Mouse (Mus musculus) CH12.LX (cell line): ENCODE results near the gene Ablim1. TPM values are rescaled to one million over a fixed set of nuclear protein-coding genes. Genes with fewer than 3 reads are reported as not detected.

Source experiments
- DNase-seq: peaks from one replicate; pipeline ENCODE4 v3.0.0-alpha.2; 2013; ENCODE audit errors: extremely low read depth
- H3K27ac ChIP-seq: 2 replicates; pipeline ENCODE4 v1.5.1; 2012; ENCODE audit warnings: low read depth, mild to moderate bottlenecking, control low read depth, moderate library complexity; ENCODE audit not compliant: insufficient read depth
- H3K27me3 ChIP-seq: replicated peaks from 2 replicates; pipeline ENCODE3; 2012; ENCODE audit warnings: inconsistent platforms
- H3K36me3 ChIP-seq, 2 experiments: replicated peaks in 1 of 2; 2 replicates each; pipeline versions ENCODE3 to v1.6.1; 2012; ENCODE audit warnings: inconsistent platforms in 1 of 2, low read length in 1 of 2, mild to moderate bottlenecking in 1 of 2, mixed read lengths in 1 of 2, moderate library complexity in 1 of 2; ENCODE audit not compliant: control insufficient read depth in 1 of 2, insufficient read depth in 1 of 2
- H3K4me1 ChIP-seq, 2 experiments: 2 replicates each; pipeline ENCODE4 v1.6.1; 2012; ENCODE audit warnings: inconsistent platforms in 1 of 2, moderate library complexity in 1 of 2; ENCODE audit not compliant: insufficient read depth in 2 of 2, control insufficient read depth in 1 of 2
- H3K4me2 ChIP-seq: 2 replicates; pipeline ENCODE4 v1.6.1; 2012; ENCODE audit warnings: low read depth, mild to moderate bottlenecking, control low read depth; ENCODE audit not compliant: poor library complexity, insufficient read depth, severe bottlenecking
- H3K4me3 ChIP-seq, 3 experiments: fragments of 150-350 bp in 1 of 3; sonication (generic) in 1 of 3; replicated peaks in 1 of 3; 2 replicates each; pipeline versions ENCODE3 to v1.5.1; 2011 to 2012; ENCODE audit warnings: low read depth in 2 of 3, low read length in 2 of 3, mild to moderate bottlenecking in 2 of 3, moderate library complexity in 2 of 3, control low read depth in 1 of 3, improper control_type of control experiment in 1 of 3, inconsistent platforms in 1 of 3, mixed read lengths in 1 of 3; ENCODE audit not compliant: poor library complexity in 1 of 3
- H3K79me2 ChIP-seq: replicated peaks from 2 replicates; pipeline ENCODE4 v1.6.1; 2012; ENCODE audit warnings: mild to moderate bottlenecking, moderate library complexity; ENCODE audit not compliant: control insufficient read depth, poor library complexity, insufficient read depth, severe bottlenecking; ENCODE audit errors: extremely low read depth
- H3K9ac ChIP-seq: 2 replicates; pipeline ENCODE4 v1.6.1; 2012; ENCODE audit warnings: low read depth, mild to moderate bottlenecking, control low read depth, moderate library complexity; ENCODE audit not compliant: insufficient read depth
- H3K9me3 ChIP-seq: replicated peaks from 2 replicates; pipeline ENCODE3; 2012; ENCODE audit warnings: low read length, inconsistent platforms, mixed read lengths
- CHD2 ChIP-seq: IDR thresholded peaks from 2 replicates; pipeline ENCODE4 v1.6.1; 2011; ENCODE audit warnings: low read length, improper control_type of control experiment
- ELF1 ChIP-seq: IDR thresholded peaks from 2 replicates; pipeline ENCODE4 v1.6.1; 2014; ENCODE audit warnings: low read depth, mild to moderate bottlenecking, inconsistent platforms, low read length, improper control_type of control experiment
- GABPA ChIP-seq: IDR thresholded peaks from 2 replicates; pipeline ENCODE4 v1.6.1; 2012; ENCODE audit warnings: low read depth, low read length, improper control_type of control experiment, inconsistent platforms; ENCODE audit not compliant: insufficient replicate concordance
- HCFC1 ChIP-seq: IDR thresholded peaks from 2 replicates; pipeline ENCODE4 v1.6.1; 2012; ENCODE audit warnings: low read depth, mild to moderate bottlenecking, inconsistent platforms, low read length, improper control_type of control experiment
- JUN ChIP-seq: IDR thresholded peaks from 2 replicates; pipeline ENCODE4 v1.6.1; 2011; ENCODE audit warnings: low read depth, mild to moderate bottlenecking, low read length, improper control_type of control experiment, moderate library complexity; ENCODE audit not compliant: insufficient read depth
- JUND ChIP-seq: conservative IDR thresholded peaks from 2 replicates; pipeline ENCODE4 v1.6.1; 2011; ENCODE audit warnings: low read depth, low read length, improper control_type of control experiment
- KAT2A ChIP-seq: IDR thresholded peaks from 2 replicates; pipeline ENCODE4 v1.6.1; 2012; ENCODE audit warnings: low read length, improper control_type of control experiment, inconsistent platforms; ENCODE audit not compliant: insufficient replicate concordance
- MAFK ChIP-seq: IDR thresholded peaks from 2 replicates; pipeline ENCODE4 v1.6.1; 2011; ENCODE audit warnings: low read length, improper control_type of control experiment; ENCODE audit not compliant: insufficient replicate concordance
- MAZ ChIP-seq: IDR thresholded peaks from 2 replicates; pipeline ENCODE4 v1.6.1; 2012; ENCODE audit warnings: low read depth, mild to moderate bottlenecking, inconsistent platforms, low read length, improper control_type of control experiment, moderate library complexity
- NELFE ChIP-seq: IDR thresholded peaks from 2 replicates; pipeline ENCODE4 v1.6.1; 2011; ENCODE audit warnings: low read depth, low read length, improper control_type of control experiment
- PAX5 ChIP-seq: IDR thresholded peaks from 2 replicates; pipeline ENCODE4 v1.6.1; 2012; ENCODE audit warnings: low read length, inconsistent platforms, mixed read lengths
- POLR2A ChIP-seq: IDR thresholded peaks from 2 replicates; pipeline ENCODE4 v1.6.1; 2011; ENCODE audit warnings: low read depth, mild to moderate bottlenecking, improper control_type of control experiment, low read length
- POLR2AphosphoS2 ChIP-seq: IDR thresholded peaks from 2 replicates; pipeline ENCODE4 v1.6.1; 2011; ENCODE audit warnings: low read depth, low read length, improper control_type of control experiment
- RAD21 ChIP-seq: IDR thresholded peaks from 2 replicates; pipeline ENCODE4 v1.6.1; 2011; ENCODE audit warnings: low read depth, mild to moderate bottlenecking, low read length, improper control_type of control experiment, moderate library complexity
- SIN3A ChIP-seq: IDR thresholded peaks from 2 replicates; pipeline ENCODE4 v1.6.1; 2012; ENCODE audit warnings: low read length, improper control_type of control experiment, inconsistent platforms
- UBTF ChIP-seq: IDR thresholded peaks from 2 replicates; pipeline ENCODE4 v1.6.1; 2012; ENCODE audit warnings: low read depth, mild to moderate bottlenecking, inconsistent platforms, low read length, improper control_type of control experiment, moderate library complexity
- USF1 ChIP-seq: IDR thresholded peaks from 2 replicates; pipeline ENCODE4 v1.6.1; 2014; ENCODE audit warnings: low read depth, mild to moderate bottlenecking, inconsistent platforms, low read length, improper control_type of control experiment
- USF2 ChIP-seq: conservative IDR thresholded peaks from 2 replicates; pipeline ENCODE4 v1.6.1; 2011; ENCODE audit warnings: low read depth, low read length, improper control_type of control experiment
- ZC3H11A ChIP-seq: IDR thresholded peaks from 2 replicates; pipeline ENCODE4 v1.6.1; 2012; ENCODE audit warnings: low read depth, mild to moderate bottlenecking, inconsistent platforms, low read length, improper control_type of control experiment
- ZMIZ1 ChIP-seq: IDR thresholded peaks from 2 replicates; pipeline ENCODE4 v1.6.1; 2012; ENCODE audit warnings: low read depth, mild to moderate bottlenecking, inconsistent platforms, low read length, improper control_type of control experiment
- dilution Hi-C: fragments of 300-500 bp; cut with MboI; formaldehyde crosslinking; loops from 2 replicates; pipeline ENCODE4 v1.14.3; 2020; ENCODE audit warnings: low sequenced_read_pairs; ENCODE audit not compliant: extremely low pct_unique_long_range_greater_than_20kb, extremely low pct_ligation_motif_present
- in situ Hi-C: fragments of 300-500 bp; cut with MboI; formaldehyde crosslinking; loops from 3 replicates; pipeline ENCODE4 v1.14.3; 2019; ENCODE audit warnings: low sequenced_read_pairs, low pct_ligation_motif_present, low pct_unique_long_range_greater_than_20kb, mixed read lengths
- polyA plus RNA-seq: library from polyadenylated mRNA; unstranded; fragments of >175 nt; gene quantifications from 2 replicates; pipeline ENCODE4 v1.2.1, GENCODE M21; 2012; ENCODE audit warnings: low read depth; ENCODE audit not compliant: insufficient read length
- total RNA-seq, 2 experiments: library from RNA; depleted of rRNA; stranded (reverse); fragments of 300-350 nt in 1 of 2; fragments of >200 nt in 1 of 2; gene quantifications; 2 replicates each; pipeline ENCODE4 v1.2.3; 2012 to 2014

The Ablim1 gene
- total and polyA plus RNA-seq, 3 experiments = 0.85 to 2.4 (median 2.0) TPM

DNA sequence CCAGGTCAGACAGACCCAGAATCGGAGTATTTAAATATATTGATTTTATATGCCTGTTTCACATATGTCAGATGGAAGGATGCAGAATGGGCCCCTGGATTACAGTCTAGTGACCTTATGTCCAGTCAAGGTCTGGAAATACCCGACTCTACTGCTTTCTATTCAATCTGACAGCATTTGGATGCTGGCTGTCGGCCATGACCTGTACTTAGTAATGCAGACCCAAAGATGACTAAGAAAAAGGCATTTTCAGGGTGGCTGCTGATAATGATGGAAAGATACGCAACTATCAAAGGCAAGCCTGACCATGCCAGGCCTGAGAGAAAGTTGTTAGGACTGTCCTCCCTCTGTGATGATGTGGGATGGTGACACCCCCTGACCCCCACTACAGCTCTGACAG lies 321.0 kb downstream of the Ablim1 start:
- no peaks in the 10 kb centered on the region for H3K36me3 ChIP-seq
- no peak overlapping the region for H3K27ac ChIP-seq
- H3K27me3 ChIP-seq = no peaks in the 10 kb centered on the region
- no peak overlapping the region for H3K4me3 ChIP-seq
- no peaks in the 10 kb centered on the region for H3K9me3 ChIP-seq
- in situ Hi-C loops (no loop called here), dilution Hi-C loops (no loop called here)
- TF ChIP-seq SIN3A = no peak
- no peak for TF ChIP-seq POLR2AphosphoS2
- TF ChIP-seq UBTF = no peak
- no peak for TF ChIP-seq USF1
- TF ChIP-seq JUN = no peak
- TF ChIP-seq MAFK = no peak
- TF ChIP-seq NELFE = no peak
- TF ChIP-seq RAD21 = no peak
- no peak for TF ChIP-seq CHD2
- TF ChIP-seq JUND = no peak
- TF ChIP-seq ZC3H11A = no peak
- no peak for TF ChIP-seq GABPA
- TF ChIP-seq ZMIZ1 = no peak
- TF ChIP-seq KAT2A = no peak
- no peak for TF ChIP-seq MAZ
- no peak for TF ChIP-seq ELF1
- no peak for TF ChIP-seq HCFC1
- H3K79me2 ChIP-seq = no peaks in the 10 kb centered on the region
- H3K4me2 ChIP-seq = no peak overlapping the region
- H3K9ac ChIP-seq = no peak overlapping the region
- DNase-seq = no peak
- no peaks in the 10 kb centered on the region for H3K4me1 ChIP-seq

DNA sequence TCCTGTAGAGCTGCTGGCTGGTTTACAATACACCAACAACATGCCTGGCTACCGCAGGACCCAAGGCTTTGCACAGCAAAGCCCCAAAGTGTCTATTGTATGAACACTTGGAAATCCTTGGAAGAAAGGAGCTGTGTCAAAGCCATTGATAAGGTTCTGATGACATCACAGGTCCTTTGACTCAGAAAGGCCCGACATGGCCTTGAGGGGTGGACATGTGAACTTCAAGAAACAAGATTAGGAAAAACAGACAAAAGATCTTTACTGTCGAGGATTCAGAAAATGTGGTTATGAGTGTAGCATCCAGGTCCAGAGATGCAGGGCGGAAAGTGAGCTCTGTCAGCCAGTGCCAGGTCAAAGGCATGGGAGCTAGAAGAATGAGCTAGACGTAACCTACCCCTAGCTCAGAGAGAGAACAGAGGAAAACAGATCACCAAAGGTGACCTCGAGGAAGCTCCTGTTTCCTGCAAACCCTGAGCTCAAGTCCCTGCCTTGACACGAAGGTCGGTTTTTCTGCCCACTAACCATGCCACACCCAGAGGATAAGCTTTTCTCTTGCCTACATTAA lies 321.7 kb downstream of the Ablim1 start:
- in situ Hi-C loops (no loop called here), dilution Hi-C loops (no loop called here)

More for the DNA sequence above, 321.7 kb downstream of the Ablim1 start:
- H3K4me1 ChIP-seq = no peaks in the 10 kb centered on the region
- TF ChIP-seq MAZ (no peak), ZMIZ1 (no peak), USF2 (no peak), POLR2A (no peak), PAX5 (no peak), GABPA (no peak)
- H3K4me2 ChIP-seq = no peak overlapping the region
- no peaks in the 10 kb centered on the region for H3K79me2 ChIP-seq
- no peaks in the 10 kb centered on the region for H3K9me3 ChIP-seq
- H3K36me3 ChIP-seq = no peaks in the 10 kb centered on the region
- H3K27me3 ChIP-seq = no peaks in the 10 kb centered on the region
- no peak for DNase-seq
- no peak overlapping the region for H3K9ac ChIP-seq
- H3K27ac ChIP-seq = no peak overlapping the region
- H3K4me3 ChIP-seq = no peak overlapping the region
